Mouse (Mus musculus): ENCODE data around the gene Ctsz. TPM values are rescaled to one million over a fixed set of nuclear protein-coding genes. Genes with fewer than 3 reads are reported as not detected.
A peak's percentile ranks its signal among the peaks of the same experiment; 100 is the strongest.

Gene Ctsz
- polyA plus RNA-seq, 1 experiment: 78.9 TPM

DNA sequence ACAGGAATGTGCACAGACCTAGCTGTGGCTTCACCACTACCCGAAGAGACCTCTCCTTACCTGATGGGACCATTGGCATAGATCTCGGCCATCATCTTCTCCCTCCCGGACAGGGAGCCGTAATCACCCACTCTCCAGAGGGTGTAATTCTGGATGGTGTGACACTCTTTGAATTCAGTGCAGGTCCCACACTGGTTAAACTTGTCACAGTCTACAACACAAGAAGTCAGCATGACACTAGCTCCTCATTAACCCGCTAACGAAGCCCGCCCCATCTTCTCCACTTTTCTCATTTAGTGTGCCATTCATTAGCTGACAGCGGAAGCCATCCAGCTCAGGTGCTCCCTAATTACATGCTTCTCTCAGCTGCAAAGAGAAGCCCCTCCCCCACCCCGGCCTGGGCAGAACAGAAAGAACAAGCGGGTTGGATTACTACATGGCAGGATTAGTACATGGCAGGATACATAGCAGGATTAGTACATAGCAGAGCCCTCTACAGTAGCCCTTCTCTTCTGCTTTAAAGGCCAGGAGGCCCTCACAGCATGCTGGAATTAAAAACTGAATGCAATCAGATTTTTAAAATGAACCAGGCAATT lies 9.7 kb downstream of the Ctsz start:
- no peaks in the 10 kb centered on the region for H3K4me1 ChIP-seq (ENCODE audit: control insufficient read depth, insufficient read depth, low read length)
- no peak overlapping the region for H3K4me3 ChIP-seq (ENCODE audit: insufficient read depth, low read length)
- H3K27ac ChIP-seq (ENCODE audit: insufficient read depth, low read length): no peak overlapping the region
- TF ChIP-seq POLR2A (IDR thresholded peaks at IDR 0.05; ENCODE audit: extremely low read depth, insufficient read depth, low read length): no peak

DNA sequence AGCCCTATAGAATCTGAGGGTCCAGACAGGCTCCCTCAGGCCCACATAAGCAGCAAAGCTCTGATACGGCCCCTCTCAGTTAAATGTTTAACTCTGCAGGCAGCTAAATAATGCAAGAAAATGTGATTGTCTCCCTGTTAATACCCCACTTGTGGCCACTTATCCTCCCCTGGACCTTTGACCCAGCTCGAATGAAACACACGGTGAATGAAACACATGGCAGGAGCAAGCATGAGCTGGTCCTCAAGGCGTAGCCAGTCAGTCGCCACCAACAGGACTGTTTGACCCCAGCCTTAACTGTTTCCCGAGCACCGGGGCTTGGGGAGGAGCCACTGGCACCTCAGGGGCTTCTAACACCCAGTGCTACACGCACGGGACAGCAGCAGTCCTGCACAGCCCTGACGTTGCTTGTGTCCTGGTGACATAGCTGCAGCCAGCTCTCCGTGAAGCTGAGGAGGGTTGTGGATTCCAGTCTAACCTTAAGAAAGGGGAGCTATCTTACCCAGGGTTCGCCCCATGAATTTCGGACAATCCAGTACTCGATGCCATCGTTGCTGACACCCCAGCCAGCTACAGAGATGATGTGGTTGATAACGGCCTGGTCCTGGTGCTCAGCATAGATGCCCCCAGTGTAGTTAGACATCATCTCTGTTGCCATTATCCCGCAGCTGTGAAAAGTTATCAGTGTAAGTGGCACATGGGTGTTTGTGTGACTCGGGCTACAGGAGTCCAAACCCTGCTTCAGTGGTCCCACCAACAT lies 10.6 kb downstream of the Ctsz start:
- Histone ChIP-seq H3K27ac (ENCODE audit: insufficient read depth, low read length) (no peak overlapping the region), H3K4me3 (ENCODE audit: insufficient read depth, low read length) (no peak overlapping the region), H3K4me1 (ENCODE audit: control insufficient read depth, insufficient read depth, low read length) (no peaks in the 10 kb centered on the region)
- TF ChIP-seq POLR2A (IDR thresholded peaks at IDR 0.05; ENCODE audit: extremely low read depth, insufficient read depth, low read length): no peak
- TF ChIP-seq CTCF (IDR thresholded peaks at IDR 0.05; ENCODE audit: extremely low read depth, insufficient read depth, low read length): no peak

DNA sequence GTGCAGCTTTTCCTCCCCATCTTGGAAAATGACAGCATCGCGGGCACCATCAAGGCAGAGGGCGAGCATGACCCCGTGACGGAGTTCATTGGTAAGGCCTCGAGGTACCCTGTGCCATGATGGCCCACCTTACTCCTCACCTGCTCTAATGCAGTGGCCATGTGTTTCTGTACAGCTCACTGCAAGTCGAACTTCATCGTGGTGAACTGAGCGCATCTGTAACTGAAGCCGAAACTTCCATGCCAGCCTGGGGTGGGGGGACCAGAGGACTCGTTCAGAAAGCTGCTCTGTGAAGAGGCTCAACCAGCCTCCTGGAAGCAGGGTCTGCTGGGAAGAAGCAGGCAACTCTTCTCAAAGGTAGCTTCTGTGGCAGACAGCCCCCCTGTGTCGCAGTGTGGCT lies 12.0 kb downstream of the Ctsz start:
- no peak for TF ChIP-seq CTCF (IDR thresholded peaks at IDR 0.05; ENCODE audit: extremely low read depth, insufficient read depth, low read length)
- TF ChIP-seq POLR2A (IDR thresholded peaks at IDR 0.05; ENCODE audit: extremely low read depth, insufficient read depth, low read length): no peak
- Histone ChIP-seq H3K4me1 (ENCODE audit: control insufficient read depth, insufficient read depth, low read length) (no peaks in the 10 kb centered on the region), H3K27ac (ENCODE audit: insufficient read depth, low read length) (no peak overlapping the region), H3K4me3 (ENCODE audit: insufficient read depth, low read length) (no peak overlapping the region)

GRCm38 (mm10) chr2:174424301-174425085 lies 14.3 kb downstream of the Ctsz start:
- no peak for TF ChIP-seq CTCF (IDR thresholded peaks at IDR 0.05; ENCODE audit: extremely low read depth, insufficient read depth, low read length)
- TF ChIP-seq POLR2A (IDR thresholded peaks at IDR 0.05; ENCODE audit: extremely low read depth, insufficient read depth, low read length): no peak
- Histone ChIP-seq H3K4me3 (ENCODE audit: insufficient read depth, low read length) (no peak overlapping the region), H3K4me1 (ENCODE audit: control insufficient read depth, insufficient read depth, low read length) (no peaks in the 10 kb centered on the region), H3K27ac (ENCODE audit: insufficient read depth, low read length) (no peak overlapping the region)

DNA sequence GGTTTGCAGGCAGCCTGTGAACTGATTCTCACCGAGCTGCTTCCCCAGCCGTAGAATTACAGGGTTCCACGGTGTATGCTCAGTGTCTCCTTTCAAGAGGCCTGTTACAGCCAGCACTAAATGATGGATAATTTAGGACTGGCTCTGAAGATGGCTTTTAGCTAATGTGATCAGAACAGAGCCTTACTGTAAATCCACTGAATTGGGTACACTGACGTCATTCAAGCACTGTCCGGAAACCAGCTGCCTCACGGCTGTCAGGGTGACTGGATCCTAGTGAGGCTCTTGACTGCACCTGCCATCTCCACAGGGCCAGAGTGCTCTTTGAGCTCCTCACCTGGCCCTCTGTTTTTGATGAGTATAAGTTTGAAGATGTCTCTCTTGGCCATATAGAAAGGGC lies 17.7 kb downstream of the Ctsz start:
- Histone ChIP-seq H3K4me3 (ENCODE audit: insufficient read depth, low read length) (no peak overlapping the region), H3K27ac (ENCODE audit: insufficient read depth, low read length) (no peak overlapping the region), H3K4me1 (ENCODE audit: control insufficient read depth, insufficient read depth, low read length) (peaks cover 4% of the 10 kb centered on the region; the same call in 1 of the 2 replicates)
- TF ChIP-seq POLR2A (IDR thresholded peaks at IDR 0.05; ENCODE audit: extremely low read depth, insufficient read depth, low read length) (no peak), CTCF (IDR thresholded peaks at IDR 0.05; ENCODE audit: extremely low read depth, insufficient read depth, low read length) (no peak)

- Histone ChIP-seq H3K4me1 (ENCODE audit: control insufficient read depth, insufficient read depth, low read length) (peaks cover 4% of the 10 kb centered on the region; the same call in 1 of the 2 replicates), H3K4me3 (ENCODE audit: insufficient read depth, low read length) (peak within 1 kb of the TSS; percentile 73), H3K27ac (ENCODE audit: insufficient read depth, low read length) (no peak within 1 kb of the TSS)
- TF ChIP-seq POLR2A (IDR thresholded peaks at IDR 0.05; ENCODE audit: extremely low read depth, insufficient read depth, low read length) (peak; percentile 56; the same call in 1 of the 2 replicates), CTCF (IDR thresholded peaks at IDR 0.05; ENCODE audit: extremely low read depth, insufficient read depth, low read length) (no peak)
Observed at GRCm38 (mm10) chr2:174415731-174416310, 23.0 kb downstream of the Ctsz start, which contains the start of gene Nelfcd. Nelfcd (plus strand) TSS chr2:174415804.

- Histone ChIP-seq H3K4me3 (ENCODE audit: insufficient read depth, low read length) (peak overlapping the region; percentile 73; the same call in 1 of the 2 replicates), H3K27ac (ENCODE audit: insufficient read depth, low read length) (no peak overlapping the region), H3K4me1 (ENCODE audit: control insufficient read depth, insufficient read depth, low read length) (peaks cover 4% of the 10 kb centered on the region; the same call in 1 of the 2 replicates)
- TF ChIP-seq CTCF (IDR thresholded peaks at IDR 0.05; ENCODE audit: extremely low read depth, insufficient read depth, low read length): no peak
- no peak for TF ChIP-seq POLR2A (IDR thresholded peaks at IDR 0.05; ENCODE audit: extremely low read depth, insufficient read depth, low read length)
Observed at GRCm38 (mm10) chr2:174415001-174415730, 23.7 kb downstream of the Ctsz start.

DNA sequence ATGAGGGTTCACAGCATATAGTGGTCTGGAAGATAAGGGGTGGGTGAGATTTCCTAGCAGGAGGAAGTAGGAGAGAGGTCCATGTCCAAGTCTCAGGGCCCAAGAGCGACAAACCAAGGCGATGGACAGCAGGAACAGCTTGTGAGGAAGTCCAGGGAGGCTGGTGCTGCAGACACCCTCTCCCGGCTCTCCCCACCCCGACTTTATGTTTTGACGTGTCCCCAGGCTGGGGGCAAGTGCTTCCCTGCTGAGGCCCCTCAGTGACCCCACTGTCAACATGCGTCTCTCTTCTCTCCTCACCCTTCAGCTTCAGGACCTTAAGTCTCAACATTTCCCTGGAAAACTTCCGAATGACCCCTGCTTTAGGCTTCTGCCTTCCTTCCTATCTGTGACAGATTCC lies 25.7 kb downstream of the Ctsz start:
- peaks cover 4% of the 10 kb centered on the region; the same call in 1 of the 2 replicates for H3K4me1 ChIP-seq (ENCODE audit: control insufficient read depth, insufficient read depth, low read length)
- TF ChIP-seq POLR2A (IDR thresholded peaks at IDR 0.05; ENCODE audit: extremely low read depth, insufficient read depth, low read length): no peak
- no peak for TF ChIP-seq CTCF (IDR thresholded peaks at IDR 0.05; ENCODE audit: extremely low read depth, insufficient read depth, low read length)
- H3K27ac ChIP-seq (ENCODE audit: insufficient read depth, low read length): no peak overlapping the region
- H3K4me3 ChIP-seq (ENCODE audit: insufficient read depth, low read length): no peak overlapping the region

DNA sequence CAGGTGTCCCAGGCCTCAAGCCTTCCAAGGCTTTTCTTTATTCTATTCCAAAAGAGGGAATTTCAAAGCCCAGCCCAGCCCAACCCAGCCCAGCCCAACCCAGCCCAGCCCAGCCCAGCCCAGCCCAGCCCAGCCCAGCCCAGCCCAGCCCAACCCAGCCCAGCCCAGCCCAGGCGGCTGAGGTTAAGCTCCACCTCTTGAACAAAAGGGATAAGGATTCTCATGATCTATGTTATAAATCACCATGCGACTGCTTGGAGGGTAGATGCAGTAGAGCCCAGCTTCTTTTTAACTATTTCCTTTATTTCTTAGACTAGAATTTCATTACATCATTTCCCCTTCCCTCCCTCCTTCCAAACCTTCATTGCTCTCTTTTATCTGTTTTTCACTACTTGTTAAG lies 28.6 kb downstream of the Ctsz start:
- no peak overlapping the region for H3K27ac ChIP-seq (ENCODE audit: insufficient read depth, low read length)
- TF ChIP-seq POLR2A (IDR thresholded peaks at IDR 0.05; ENCODE audit: extremely low read depth, insufficient read depth, low read length) (no peak), CTCF (IDR thresholded peaks at IDR 0.05; ENCODE audit: extremely low read depth, insufficient read depth, low read length) (no peak)
- no peak overlapping the region for H3K4me3 ChIP-seq (ENCODE audit: insufficient read depth, low read length)
- no peaks in the 10 kb centered on the region for H3K4me1 ChIP-seq (ENCODE audit: control insufficient read depth, insufficient read depth, low read length)
